12 mouse cellular contexts compared by ENCODE assay signal in the genomic region with DNA sequence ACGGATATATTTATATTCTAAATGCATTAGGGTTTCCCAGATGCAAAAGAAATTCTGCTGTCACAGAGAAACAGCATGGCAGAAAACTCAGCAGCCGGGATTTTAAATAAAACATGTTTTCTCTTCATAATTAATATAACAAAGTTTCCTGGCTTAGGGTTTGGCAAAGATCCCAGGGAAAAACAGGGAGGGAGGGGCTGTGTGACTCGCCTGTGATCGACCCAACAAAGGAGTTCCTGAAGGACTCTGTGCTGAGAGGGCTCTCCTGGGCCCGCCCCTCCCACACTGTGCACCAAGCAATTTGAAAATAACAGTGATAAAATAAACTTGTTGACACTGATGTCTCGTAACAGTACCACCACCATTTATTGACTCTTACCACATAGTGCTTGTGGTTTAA. TPM values are rescaled to one million over a fixed set of nuclear protein-coding genes. Genes with fewer than 3 reads are reported as not detected.
A peak's percentile ranks its signal among the peaks of the same experiment; 100 is the strongest.
DNase-seq lines count a peak whose midpoint lies in the region; TF ChIP-seq lines count a peak whose summit lies in the region.
"Had no signal": no experiment of that assay in that cellular context is flagged by ENCODE, and none has a peak within 500 bp of the region (broad histone marks: within the 10 kb centered on the region; RNA-seq: fewer than 3 reads in every experiment).

No protein-coding gene starts in this region.

- no peak overlapping the region for H3K4me3 ChIP-seq in layer of hippocampus, adult 2 months

- DNase-seq in gastrocnemius, postnatal 14 days: peak; percentile 22
- no peak for DNase-seq in gastrocnemius, postnatal 36 days
- DNase-seq in layer of hippocampus, adult 2 months (ENCODE audit: low spot score in 2 of 2): peak; percentile 4 to 19
- DNase-seq in layer of hippocampus, postnatal 36 days: no peak
- DNase-seq in 3T3-L1 (ENCODE audit: low read depth, low spot score): peak; percentile 31
- DNase-seq in brain, embryonic 18.5 days (ENCODE audit: low read depth, low spot score): peak; percentile 24
- no peak for DNase-seq in urinary bladder, postnatal 4 days (ENCODE audit: low spot score in 2 of 2)
- no peak for DNase-seq in urinary bladder, adult 18-20 months (ENCODE audit: low spot score in 2 of 2)
- DNase-seq: cerebellum, adult 8-10 months; thymus, postnatal 36 days had no signal

- intact Hi-C loops in gastrocnemius, postnatal 14 days (cut with DNase I; ENCODE audit: low total_unique reads): no loop called here
- intact Hi-C loops in gastrocnemius, postnatal 36 days (cut with DNase I): no loop called here

- no peak for TF ChIP-seq CTCF in layer of hippocampus, adult 2 months (conservative IDR thresholded peaks at IDR 0.05)

- no peak overlapping the region for H3K27ac ChIP-seq in layer of hippocampus, adult 2 months

RNA-seq across cellular contexts. Expression of a gene that starts 5.0 kb away (rescaled TPM):
- not detected for total RNA-seq in gastrocnemius, postnatal 14 days (2021)
- total RNA-seq in gastrocnemius, postnatal 36 days (2021): not detected
- total RNA-seq in layer of hippocampus, adult 2 months (2021): not detected
- total RNA-seq in layer of hippocampus, postnatal 36 days (2021): not detected
- total RNA-seq: hematopoietic stem cell, adult 5-6 weeks; megakaryocyte progenitor cell, adult 5-6 weeks had no signal

Comparison
In these comparisons a context has a peak if more than half of its experiments do, and no peak if none do; other contexts are left out.
1. DNase-seq: peak in gastrocnemius, postnatal 14 days (single experiment), layer of hippocampus, adult 2 months (2 of 2), 3T3-L1 (single experiment) and brain, embryonic 18.5 days (single experiment); none in gastrocnemius, postnatal 36 days (0 of 2), layer of hippocampus, postnatal 36 days (0 of 2), urinary bladder, postnatal 4 days (0 of 2) and urinary bladder, adult 18-20 months (0 of 2).